Mouse (Mus musculus) forebrain, embryonic 15.5 days (tissue): ENCODE results near the gene Spin2g. TPM values are rescaled to one million over a fixed set of nuclear protein-coding genes. Genes with fewer than 3 reads are reported as not detected.
"Not testable (repeated sequence)": the region's sequence is repeated elsewhere in the genome, so short reads cannot be mapped to it uniquely, and the experiment has no call there.

Source experiments
- ATAC-seq: fragments of 200-750 bp; cut with Nextera tagmentation; replicated peaks from 2 replicates; pipeline ENCODE4 v1.8.0; 2017; ENCODE audit warnings: mild to moderate bottlenecking, moderate TSS enrichment, moderate library complexity
- H3K27ac ChIP-seq: fragments of 300-500 bp; sonication (generic); replicated peaks from 2 replicates; pipeline ENCODE4 v1.5.1; 2015; ENCODE audit warnings: mild to moderate bottlenecking, inconsistent platforms
- H3K27me3 ChIP-seq: fragments of 300-500 bp; sonication (generic); 2 replicates; pipeline ENCODE4 v1.6.1; 2015; ENCODE audit warnings: inconsistent platforms
- H3K36me3 ChIP-seq: fragments of 300-500 bp; sonication (generic); 2 replicates; pipeline ENCODE4 v1.6.1; 2015; ENCODE audit warnings: mild to moderate bottlenecking, inconsistent platforms
- H3K4me1 ChIP-seq: fragments of 300-500 bp; sonication (generic); 2 replicates; pipeline ENCODE4 v1.6.1; 2015; ENCODE audit warnings: inconsistent platforms
- H3K4me2 ChIP-seq: fragments of 300-500 bp; sonication (generic); replicated peaks from 2 replicates; pipeline ENCODE4 v1.6.1; 2015; ENCODE audit warnings: mild to moderate bottlenecking, inconsistent platforms
- H3K4me3 ChIP-seq: fragments of 300-500 bp; sonication (generic); 2 replicates; pipeline ENCODE4 v1.5.1; 2015; ENCODE audit warnings: mild to moderate bottlenecking, inconsistent platforms
- H3K9ac ChIP-seq: fragments of 300-500 bp; sonication (generic); replicated peaks from 2 replicates; pipeline ENCODE4 v1.6.1; 2015; ENCODE audit warnings: mild to moderate bottlenecking, inconsistent platforms
- H3K9me3 ChIP-seq: fragments of 300-500 bp; sonication (generic); 2 replicates; pipeline ENCODE4 v1.6.1; 2016; ENCODE audit warnings: inconsistent platforms
- WGBS: fragments of 180-500 bp; shearing (Covaris S2); methylation state at CpG from one replicate; pipeline ENCODE4 v1.1.7; 2015; ENCODE audit warnings: mixed read lengths; 5-methylcytosine and 5-hydroxymethylcytosine counted together
- polyA plus RNA-seq: library from polyadenylated mRNA; unstranded; fragments of >200 nt; fragmentation: Nextera tagmentation; extraction: Ambion mirVana; gene quantifications from 2 replicates; pipeline ENCODE4 v1.2.1, GENCODE M21; 2015

Spin2g gene
- polyA plus RNA-seq: not detected in 2 replicates

DNA sequence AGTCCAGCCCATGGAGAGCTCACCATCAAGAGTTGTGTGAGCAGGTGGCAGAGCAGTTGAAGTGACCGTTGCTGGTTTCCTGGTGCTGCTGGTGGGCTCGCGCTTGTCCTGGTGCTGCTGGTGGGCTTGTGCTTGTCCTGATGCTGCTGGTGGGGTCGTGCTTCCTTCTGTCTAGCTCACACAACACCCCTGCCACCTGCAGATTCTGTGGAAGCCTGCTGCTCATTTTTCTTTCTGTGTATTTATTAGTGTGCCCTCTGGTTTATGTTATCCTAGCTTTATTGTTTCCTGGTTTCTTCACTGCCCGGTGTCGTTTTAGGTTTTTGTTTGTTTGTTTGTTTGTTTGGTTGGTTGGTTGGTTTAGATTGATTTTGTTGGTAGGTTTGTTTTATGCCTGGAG lies at the start of gene Spin2g:
Gene Spin2g (minus strand): TSS at position 101 of the 400 bp plus-strand sequence.
- not testable (repeated sequence) for H3K4me3 ChIP-seq, H3K9me3 ChIP-seq, H3K9ac ChIP-seq, H3K36me3 ChIP-seq, H3K27ac ChIP-seq, H3K4me1 ChIP-seq, H3K27me3 ChIP-seq, H3K4me2 ChIP-seq, ATAC-seq
- WGBS: 86% methylated on average over 6 of the region's 6 CpGs

Other genes with a start within 250 kb of the Spin2g start
- not detected in 2 replicates for gene Btbd35f9, start 77.2 kb downstream of the Spin2g start, polyA plus RNA-seq
- gene Btbd35f8, start 211.8 kb upstream of the Spin2g start, polyA plus RNA-seq: not detected in 2 replicates